Mouse (Mus musculus): ENCODE data around the gene Calr4. TPM values are rescaled to one million over a fixed set of nuclear protein-coding genes. Genes with fewer than 3 reads are reported as not detected.

Gene Calr4
- polyA plus RNA-seq (2015; fragmentation: Nextera tagmentation; extraction: Ambion mirVana), result 0.18 and 0.54 TPM in 2 replicates

DNA sequence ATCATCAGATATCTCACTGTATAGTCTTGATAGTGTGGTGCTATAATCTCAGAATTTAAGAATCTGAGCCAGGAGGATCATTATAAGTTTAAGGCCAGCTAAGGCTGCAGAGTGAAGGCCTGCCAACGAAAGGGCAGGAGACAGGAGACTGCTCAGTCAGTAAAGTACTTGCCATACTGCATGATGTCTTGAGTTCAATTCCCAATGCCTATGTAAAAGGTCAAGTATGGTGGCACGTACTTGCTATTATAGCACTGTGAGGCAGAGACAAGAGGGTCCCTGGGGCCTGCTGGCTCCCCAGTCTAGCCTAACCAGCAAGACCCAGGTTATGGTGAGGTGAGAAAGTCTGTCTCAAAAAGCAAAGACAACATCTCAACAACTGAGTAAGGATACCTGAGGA, at the start of gene Calr4:
Gene Calr4, plus strand, starts transcription at position 301 of the 400 bp plus-strand sequence.
- ATAC-seq (ENCODE audit: low FRiP score, low TSS enrichment), result no peak

GRCm38 (mm10) chr4:109185616-109186405, 48.5 kb upstream of the Calr4 start:
- no peak for ATAC-seq (ENCODE audit: low FRiP score, low TSS enrichment)
- 76% methylated on average over 8 of the region's 8 CpGs for WGBS
- no peak overlapping the region for H3K27ac ChIP-seq (ENCODE audit: low read length)

More for the DNA sequence above, at the start of gene Calr4:
- 0 out of 2 replicates have a peak, but pooled peaks cover 2% of the 10 kb centered on the region for H3K4me1 ChIP-seq (ENCODE audit: insufficient read depth, low read length)
- no peaks in the 10 kb centered on the region for H3K36me3 ChIP-seq (ENCODE audit: insufficient read depth, low read length)
- no peak within 1 kb of the TSS for H3K27ac ChIP-seq (ENCODE audit: low read length)
- H3K27me3 ChIP-seq (ENCODE audit: insufficient read depth, low read length), result no peaks in the 10 kb centered on the region
- no peak within 1 kb of the TSS for H3K4me2 ChIP-seq (replicated peaks; ENCODE audit: low read depth, low read length)
- no peak within 1 kb of the TSS for H3K4me3 ChIP-seq (ENCODE audit: low read length)
- WGBS, result 79% methylated on average over 2 of the region's 2 CpGs
- H3K9ac ChIP-seq (replicated peaks; ENCODE audit: low read length), result no peak within 1 kb of the TSS
- H3K9me3 ChIP-seq (ENCODE audit: low read length), result no peaks in the 10 kb centered on the region

GRCm38 (mm10) chr4:109191598-109191997, 42.7 kb upstream of the Calr4 start:
- no peaks in the 10 kb centered on the region for H3K9me3 ChIP-seq (ENCODE audit: low read length)
- no peak overlapping the region for H3K4me2 ChIP-seq (replicated peaks; ENCODE audit: low read depth, low read length)
- no peak for ATAC-seq (ENCODE audit: low FRiP score, low TSS enrichment)
- 56% methylated on average over 10 of the region's 10 CpGs for WGBS
- no peaks in the 10 kb centered on the region for H3K27me3 ChIP-seq (ENCODE audit: insufficient read depth, low read length)
- H3K9ac ChIP-seq (replicated peaks; ENCODE audit: low read length), result no peak overlapping the region
- no peak overlapping the region for H3K4me3 ChIP-seq (ENCODE audit: low read length)
- no peaks in the 10 kb centered on the region for H3K36me3 ChIP-seq (ENCODE audit: insufficient read depth, low read length)
- no peak overlapping the region for H3K27ac ChIP-seq (ENCODE audit: low read length)
- peaks cover 3% of the 10 kb centered on the region for H3K4me1 ChIP-seq (ENCODE audit: insufficient read depth, low read length)

More at GRCm38 (mm10) chr4:109185616-109186405, 48.5 kb upstream of the Calr4 start:
- Histone ChIP-seq H3K4me3 (ENCODE audit: low read length) (no peak overlapping the region), H3K9me3 (ENCODE audit: low read length) (no peaks in the 10 kb centered on the region), H3K36me3 (ENCODE audit: insufficient read depth, low read length) (no peaks in the 10 kb centered on the region), H3K4me2 (replicated peaks; ENCODE audit: low read depth, low read length) (no peak overlapping the region), H3K9ac (replicated peaks; ENCODE audit: low read length) (no peak overlapping the region), H3K4me1 (ENCODE audit: insufficient read depth, low read length) (no peaks in the 10 kb centered on the region), H3K27me3 (ENCODE audit: insufficient read depth, low read length) (no peaks in the 10 kb centered on the region)

- peaks cover 3% of the 10 kb centered on the region for H3K4me1 ChIP-seq (ENCODE audit: insufficient read depth, low read length)
- whole genome bisulfite sequencing, result 76% methylated on average over 5 of the region's 5 CpGs
- H3K27ac ChIP-seq (ENCODE audit: low read length), result no peak overlapping the region
- no peak for ATAC-seq (ENCODE audit: low FRiP score, low TSS enrichment)
- H3K9me3 ChIP-seq (ENCODE audit: low read length), result no peaks in the 10 kb centered on the region
- no peak overlapping the region for H3K4me3 ChIP-seq (ENCODE audit: low read length)
- no peak overlapping the region for H3K4me2 ChIP-seq (replicated peaks; ENCODE audit: low read depth, low read length)
- no peaks in the 10 kb centered on the region for H3K27me3 ChIP-seq (ENCODE audit: insufficient read depth, low read length)
- no peak overlapping the region for H3K9ac ChIP-seq (replicated peaks; ENCODE audit: low read length)
- H3K36me3 ChIP-seq (ENCODE audit: insufficient read depth, low read length), result no peaks in the 10 kb centered on the region
Measured at GRCm38 (mm10) chr4:109193886-109194285, 40.4 kb upstream of the Calr4 start.

- peaks cover 10% of the 10 kb centered on the region for H3K4me1 ChIP-seq (ENCODE audit: insufficient read depth, low read length)
- no peak for ATAC-seq (ENCODE audit: low FRiP score, low TSS enrichment)
- 85% methylated on average over 7 of the region's 7 CpGs for WGBS
- H3K36me3 ChIP-seq (ENCODE audit: insufficient read depth, low read length), result no peaks in the 10 kb centered on the region
- no peak overlapping the region for H3K27ac ChIP-seq (ENCODE audit: low read length)
- no peak overlapping the region for H3K9ac ChIP-seq (replicated peaks; ENCODE audit: low read length)
- no peaks in the 10 kb centered on the region for H3K9me3 ChIP-seq (ENCODE audit: low read length)
- no peak overlapping the region for H3K4me3 ChIP-seq (ENCODE audit: low read length)
- H3K27me3 ChIP-seq (ENCODE audit: insufficient read depth, low read length), result no peaks in the 10 kb centered on the region
- H3K4me2 ChIP-seq (replicated peaks; ENCODE audit: low read depth, low read length), result no peak overlapping the region
Measured at GRCm38 (mm10) chr4:109195900-109196629, 38.2 kb upstream of the Calr4 start.

GRCm38 (mm10) chr4:109199069-109199468, 35.2 kb upstream of the Calr4 start:
- H3K36me3 ChIP-seq (ENCODE audit: insufficient read depth, low read length), result no peaks in the 10 kb centered on the region
- no peaks in the 10 kb centered on the region for H3K27me3 ChIP-seq (ENCODE audit: insufficient read depth, low read length)
- ATAC-seq (ENCODE audit: low FRiP score, low TSS enrichment), result no peak
- H3K9me3 ChIP-seq (ENCODE audit: low read length), result no peaks in the 10 kb centered on the region
- H3K9ac ChIP-seq (replicated peaks; ENCODE audit: low read length), result no peak overlapping the region
- no peak overlapping the region for H3K4me2 ChIP-seq (replicated peaks; ENCODE audit: low read depth, low read length)
- no peak overlapping the region for H3K27ac ChIP-seq (ENCODE audit: low read length)
- WGBS, result 94% methylated on average over 4 of the region's 4 CpGs
- H3K4me3 ChIP-seq (ENCODE audit: low read length), result no peak overlapping the region
- peaks cover 8% of the 10 kb centered on the region; the same call in 1 of the 2 replicates for H3K4me1 ChIP-seq (ENCODE audit: insufficient read depth, low read length)

- H3K4me1 ChIP-seq (ENCODE audit: insufficient read depth, low read length), result peaks cover 8% of the 10 kb centered on the region; the same call in 1 of the 2 replicates
- 0% methylated on average over 52 of the region's 59 CpGs for WGBS
- H3K27ac ChIP-seq (ENCODE audit: low read length), result peak within 1 kb of the TSS; percentile 98
- peak; percentile 99 for ATAC-seq (ENCODE audit: low FRiP score, low TSS enrichment)
- no peaks in the 10 kb centered on the region for H3K9me3 ChIP-seq (ENCODE audit: low read length)
- peak within 1 kb of the TSS; percentile 94 for H3K4me2 ChIP-seq (replicated peaks; ENCODE audit: low read depth, low read length)
- H3K4me3 ChIP-seq (ENCODE audit: low read length), result peak within 1 kb of the TSS; percentile 80
- H3K9ac ChIP-seq (replicated peaks; ENCODE audit: low read length), result peak within 1 kb of the TSS; percentile 88
- no peaks in the 10 kb centered on the region for H3K27me3 ChIP-seq (ENCODE audit: insufficient read depth, low read length)
- no peaks in the 10 kb centered on the region for H3K36me3 ChIP-seq (ENCODE audit: insufficient read depth, low read length)
Measured at GRCm38 (mm10) chr4:109201582-109202424, 32.5 kb upstream of the Calr4 start, which contains the start of gene Osbpl9. Gene Osbpl9, minus strand, starts transcription at chr4:109202272.

- Histone ChIP-seq H3K4me3 (ENCODE audit: low read length) (no peak overlapping the region), H3K27ac (ENCODE audit: low read length) (no peak overlapping the region), H3K9me3 (ENCODE audit: low read length) (no peaks in the 10 kb centered on the region), H3K4me2 (replicated peaks; ENCODE audit: low read depth, low read length) (no peak overlapping the region), H3K36me3 (ENCODE audit: insufficient read depth, low read length) (no peaks in the 10 kb centered on the region), H3K27me3 (ENCODE audit: insufficient read depth, low read length) (no peaks in the 10 kb centered on the region), H3K9ac (replicated peaks; ENCODE audit: low read length) (no peak overlapping the region), H3K4me1 (ENCODE audit: insufficient read depth, low read length) (peaks cover 8% of the 10 kb centered on the region; the same call in 1 of the 2 replicates)
- ATAC-seq (ENCODE audit: low FRiP score, low TSS enrichment), result no peak
- WGBS, result 88% methylated on average over 1 of the region's 1 CpGs
Measured at GRCm38 (mm10) chr4:109203931-109204330, 30.4 kb upstream of the Calr4 start.

DNA sequence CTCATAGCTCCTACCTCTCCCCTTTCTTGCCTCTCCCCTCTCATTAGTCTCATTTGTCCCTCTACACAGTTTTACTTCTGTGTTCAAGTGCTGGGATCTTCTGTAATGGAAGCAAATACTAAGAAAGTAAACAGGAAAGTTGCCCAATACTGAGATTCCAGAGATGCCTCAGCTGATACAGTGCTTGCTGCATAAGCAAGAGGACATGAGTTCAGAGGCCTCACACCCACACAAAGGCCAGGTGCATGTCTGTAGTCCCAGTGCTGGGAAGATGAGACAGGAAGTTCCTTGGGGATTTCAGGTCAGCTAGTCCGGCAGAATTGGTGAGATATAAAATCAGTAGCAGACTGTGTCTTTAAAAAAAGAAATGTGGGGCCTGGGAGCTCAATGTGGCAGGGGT, 29.9 kb upstream of the Calr4 start:
- Histone ChIP-seq H3K4me1 (ENCODE audit: insufficient read depth, low read length) (peaks cover 8% of the 10 kb centered on the region; the same call in 1 of the 2 replicates), H3K27me3 (ENCODE audit: insufficient read depth, low read length) (no peaks in the 10 kb centered on the region), H3K27ac (ENCODE audit: low read length) (no peak overlapping the region), H3K9ac (replicated peaks; ENCODE audit: low read length) (no peak overlapping the region), H3K36me3 (ENCODE audit: insufficient read depth, low read length) (no peaks in the 10 kb centered on the region), H3K4me2 (replicated peaks; ENCODE audit: low read depth, low read length) (no peak overlapping the region), H3K9me3 (ENCODE audit: low read length) (no peaks in the 10 kb centered on the region), H3K4me3 (ENCODE audit: low read length) (no peak overlapping the region)
- 52% methylated on average over 1 of the region's 1 CpGs for WGBS
- no peak for ATAC-seq (ENCODE audit: low FRiP score, low TSS enrichment)

Data from kidney, embryonic 16.5 days (tissue).